Comparison of ENCODE assay signal across 9 mouse cellular contexts in genomic region chr17:24902671-24903474, GRCm38 (mm10). TPM values are rescaled to one million over a fixed set of nuclear protein-coding genes. Genes with fewer than 3 reads are reported as not detected.
A peak's percentile ranks its signal among the peaks of the same experiment; 100 is the strongest.
DNase-seq lines count a peak whose midpoint lies in the region; ATAC-seq and TF ChIP-seq lines count a peak whose summit lies in the region.
"Had no signal": no experiment of that assay in that cellular context is flagged by ENCODE, and none has a peak within 500 bp of the region (broad histone marks: within the 10 kb centered on the region; RNA-seq: fewer than 3 reads in every experiment).

No protein-coding gene starts in this region.

- H3K4me2 ChIP-seq in heart, embryonic 12.5 days: 0 out of 2 replicates have a peak overlapping the region, but pooled peaks have one; percentile 12
- H3K4me2 ChIP-seq: lung, embryonic 15.5 days had no signal

- DNase-seq in heart, adult 18-20 months: no peak
- DNase-seq in c-Kit-positive CD71-positive TER-119-negative erythroid progenitor cells, embryonic 14.5 days (ENCODE audit: low read depth): peak; percentile 82
- DNase-seq in liver: peak; percentile 85
- peak; percentile 68 for DNase-seq in thymus, postnatal 4 days
- no peak for DNase-seq in gastrocnemius, postnatal 25 days
- DNase-seq in left cerebral cortex, postnatal 14 days (ENCODE audit: low spot score in 2 of 2): no peak

- peak; percentile 89 for ATAC-seq in heart, embryonic 12.5 days (ENCODE audit: insufficient number of reproducible peaks, low FRiP score)

- H3K27me3 ChIP-seq in heart, embryonic 12.5 days (replicated peaks): no peaks in the 10 kb centered on the region
- no peaks in the 10 kb centered on the region for H3K27me3 ChIP-seq in E14TG2a.4 (ENCODE audit: insufficient read depth, low read length)
- H3K27me3 ChIP-seq: lung, embryonic 15.5 days had no signal

- peaks cover 15% of the 10 kb centered on the region for H3K4me1 ChIP-seq in heart, embryonic 12.5 days (replicated peaks)
- peaks cover 31% of the 10 kb centered on the region for H3K4me1 ChIP-seq in E14TG2a.4 (replicated peaks; ENCODE audit: low read depth, low read length)

- H3K27ac ChIP-seq in heart, embryonic 12.5 days (ENCODE audit: poor library complexity, severe bottlenecking): no peak overlapping the region
- H3K27ac ChIP-seq: lung, embryonic 15.5 days had no signal

- no peak overlapping the region for H3K4me3 ChIP-seq in heart, embryonic 12.5 days
- no peak overlapping the region for H3K4me3 ChIP-seq in E14TG2a.4 (replicated peaks; ENCODE audit: low read length)
- H3K4me3 ChIP-seq: lung, embryonic 15.5 days had no signal

- H3K36me3 ChIP-seq in heart, embryonic 12.5 days: peaks cover 100% of the 10 kb centered on the region
- H3K36me3 ChIP-seq in E14TG2a.4 (ENCODE audit: insufficient read depth, low read length): peaks cover 99% of the 10 kb centered on the region

- H3K9ac ChIP-seq in heart, embryonic 12.5 days: no peak overlapping the region
- H3K9ac ChIP-seq: lung, embryonic 15.5 days had no signal

- WGBS in heart, embryonic 12.5 days: 68% methylated on average over 9 of the region's 9 CpGs

- H3K9me3 ChIP-seq in heart, embryonic 12.5 days (replicated peaks): no peaks in the 10 kb centered on the region
- H3K9me3 ChIP-seq in E14TG2a.4 (ENCODE audit: low read length): no peaks in the 10 kb centered on the region
- H3K9me3 ChIP-seq: lung, embryonic 15.5 days had no signal

- peak; percentile 73 for TF ChIP-seq CTCF in E14TG2a.4 (conservative IDR thresholded peaks at IDR 0.05; ENCODE audit: low read length)

- intact Hi-C loops in left cerebral cortex, postnatal 14 days (cut with DNase I): no loop called here

RNA-seq across cellular contexts. Expression of gene Nme3, which starts 6.6 kb away (rescaled TPM):
- polyA plus RNA-seq in heart, embryonic 12.5 days (2016; fragmentation: Nextera tagmentation; extraction: Ambion mirVana): 34.5 and 36.5 TPM in 2 replicates
- 10 to 100 TPM; 33.8 to 36.0 TPM for total RNA-seq in heart, adult 18-20 months (2021)
- 1 to 10 TPM; 7.7 to 9.8 TPM for total RNA-seq in gastrocnemius, postnatal 25 days (2021)
- total RNA-seq in left cerebral cortex, postnatal 14 days (2021): 10 to 100 TPM; 40.3 to 44.6 TPM

RNA-seq across cellular contexts. Expression of gene Mrps34, which starts 8.0 kb away (rescaled TPM):
- 91.1 and 94.9 TPM in 2 replicates for polyA plus RNA-seq in heart, embryonic 12.5 days (2016; fragmentation: Nextera tagmentation; extraction: Ambion mirVana)
- 100 to 1,000 TPM in 1 of 2 experiments, 10 to 100 TPM in 1; 99.9 to 125 TPM for total RNA-seq in heart, adult 18-20 months (2021)
- 100 to 1,000 TPM in 1 of 2 experiments, 10 to 100 TPM in 1; 85.9 to 105 TPM for total RNA-seq in gastrocnemius, postnatal 25 days (2021)
- total RNA-seq in left cerebral cortex, postnatal 14 days (2021): 10 to 100 TPM; 67.5 to 73.1 TPM

RNA-seq across cellular contexts. Expression of gene Eme2, which starts 8.0 kb away (rescaled TPM):
- polyA plus RNA-seq in heart, embryonic 12.5 days (2016; fragmentation: Nextera tagmentation; extraction: Ambion mirVana): 25.4 and 27.2 TPM in 2 replicates
- total RNA-seq in heart, adult 18-20 months (2021): 10 to 100 TPM; 18.4 to 22.3 TPM
- total RNA-seq in gastrocnemius, postnatal 25 days (2021): 10 to 100 TPM in 1 of 2 experiments, 1 to 10 TPM in 1; 8.8 to 10.4 TPM
- total RNA-seq in left cerebral cortex, postnatal 14 days (2021): 10 to 100 TPM; 58.1 to 61.6 TPM

RNA-seq across cellular contexts. Expression of gene Spsb3, which starts 16.4 kb away (rescaled TPM):
- 25.7 and 28.3 TPM in 2 replicates for polyA plus RNA-seq in heart, embryonic 12.5 days (2016; fragmentation: Nextera tagmentation; extraction: Ambion mirVana)
- 10 to 100 TPM; 28.1 to 34.0 TPM for total RNA-seq in heart, adult 18-20 months (2021)
- total RNA-seq in gastrocnemius, postnatal 25 days (2021): 10 to 100 TPM; 27.8 to 31.5 TPM
- 10 to 100 TPM; 53.5 to 55.5 TPM for total RNA-seq in left cerebral cortex, postnatal 14 days (2021)

RNA-seq across cellular contexts. Expression of gene Nubp2, which starts 16.7 kb away (rescaled TPM):
- 31.9 and 33.1 TPM in 2 replicates for polyA plus RNA-seq in heart, embryonic 12.5 days (2016; fragmentation: Nextera tagmentation; extraction: Ambion mirVana)
- 10 to 100 TPM; 20.0 to 21.3 TPM for total RNA-seq in heart, adult 18-20 months (2021)
- 10 to 100 TPM; 10.2 to 13.1 TPM for total RNA-seq in gastrocnemius, postnatal 25 days (2021)
- 10 to 100 TPM; 35.7 to 37.4 TPM for total RNA-seq in left cerebral cortex, postnatal 14 days (2021)

Comparison
In these comparisons a context has a peak if more than half of its experiments do, and no peak if none do; other contexts are left out.
1. DNase-seq: peak in c-Kit-positive CD71-positive TER-119-negative erythroid progenitor cells, embryonic 14.5 days (single experiment), liver (single experiment) and thymus, postnatal 4 days (single experiment); none in heart, adult 18-20 months (0 of 2), gastrocnemius, postnatal 25 days (single experiment) and left cerebral cortex, postnatal 14 days (0 of 2).